Mouse (Mus musculus) G1E (cell line): ENCODE measurements around the gene 2610021A01Rik.

Experiments
- CTCF ChIP-seq: IDR thresholded peaks from 2 replicates; pipeline ENCODE4 v1.5.1; 2012; ENCODE audit warnings: low read depth, low read length, inconsistent platforms, mixed read lengths
- GATA1 ChIP-seq: IDR thresholded peaks from 2 replicates; pipeline ENCODE4 v1.6.1; 2012; ENCODE audit warnings: borderline replicate concordance, low read length, inconsistent platforms, mixed read lengths
- GATA2 ChIP-seq: IDR thresholded peaks from 2 replicates; pipeline ENCODE4 v1.6.1; 2012; ENCODE audit warnings: low read depth, low read length, inconsistent platforms, borderline replicate concordance
- TAL1 ChIP-seq: conservative IDR thresholded peaks from 2 replicates; pipeline ENCODE4 v1.6.1; 2012; ENCODE audit warnings: low read depth, low read length, inconsistent platforms, mixed read lengths

DNA sequence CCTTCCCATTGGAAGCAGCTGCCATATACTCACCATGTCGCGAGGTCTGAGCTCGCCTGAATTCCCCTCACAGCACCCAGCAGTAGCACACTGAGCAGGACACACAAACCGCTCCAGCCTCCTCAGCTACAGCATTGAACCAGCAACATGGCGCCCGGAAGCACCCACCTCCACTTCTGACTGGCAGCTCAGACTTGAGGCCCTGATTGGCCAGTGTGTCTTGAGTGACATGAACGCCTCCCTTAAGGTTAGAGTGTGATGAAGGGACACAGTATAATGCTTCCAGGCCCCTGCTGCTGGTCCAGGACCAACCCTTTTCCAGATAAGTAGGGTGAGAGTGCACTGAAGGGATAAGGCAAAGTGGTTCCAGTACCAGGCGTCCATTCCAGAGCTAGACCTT, 38.3 kb upstream of the 2610021A01Rik start:
- TF ChIP-seq CTCF (no peak), TAL1 (no peak), GATA2 (no peak), GATA1 (no peak)
